Mouse (Mus musculus) hindbrain, embryonic 15.5 days (tissue): ENCODE data around the gene Txnrd3. TPM values are rescaled to one million over a fixed set of nuclear protein-coding genes. Genes with fewer than 3 reads are reported as not detected.

Source experiments
- ATAC-seq: fragments of 200-750 bp; cut with Nextera tagmentation; 2 replicates; pipeline ENCODE4 v1.8.0; 2017; ENCODE audit warnings: low read depth, moderate number of reproducible peaks, moderate TSS enrichment; ENCODE audit not compliant: low FRiP score
- H3K27ac ChIP-seq: fragments of 300-500 bp; sonication (generic); replicated peaks from 2 replicates; pipeline ENCODE4 v1.5.1; 2015; ENCODE audit warnings: mild to moderate bottlenecking, inconsistent platforms
- H3K27me3 ChIP-seq: fragments of 300-500 bp; sonication (generic); 2 replicates; pipeline ENCODE4 v1.6.1; 2015; ENCODE audit warnings: control low read depth, inconsistent platforms
- H3K36me3 ChIP-seq: fragments of 300-500 bp; sonication (generic); 2 replicates; pipeline ENCODE4 v1.6.1; 2015; ENCODE audit warnings: control low read depth, inconsistent platforms
- H3K4me1 ChIP-seq: fragments of 300-500 bp; sonication (generic); replicated peaks from 2 replicates; pipeline ENCODE4 v1.6.1; 2015; ENCODE audit warnings: control low read depth, inconsistent platforms
- H3K4me2 ChIP-seq: fragments of 300-500 bp; sonication (generic); 2 replicates; pipeline ENCODE4 v1.6.1; 2015; ENCODE audit warnings: moderate library complexity, mild to moderate bottlenecking, inconsistent platforms
- H3K4me3 ChIP-seq: fragments of 300-500 bp; sonication (generic); 2 replicates; pipeline ENCODE4 v1.5.1; 2015; ENCODE audit warnings: mild to moderate bottlenecking, inconsistent platforms
- H3K9ac ChIP-seq: fragments of 300-500 bp; sonication (generic); 2 replicates; pipeline ENCODE4 v1.6.1; 2015; ENCODE audit warnings: inconsistent platforms
- H3K9me3 ChIP-seq: fragments of 300-500 bp; sonication (generic); 2 replicates; pipeline ENCODE4 v1.6.1; 2016; ENCODE audit warnings: control low read depth, inconsistent platforms
- WGBS: fragments of 180-500 bp; shearing (Covaris S2); methylation state at CpG from one replicate; pipeline ENCODE4 v1.1.7; 2015; 5-methylcytosine and 5-hydroxymethylcytosine counted together
- polyA plus RNA-seq: library from polyadenylated mRNA; unstranded; fragments of >200 nt; fragmentation: Nextera tagmentation; extraction: Ambion mirVana; gene quantifications from 2 replicates; pipeline ENCODE4 v1.2.1, GENCODE M21; 2015

The Txnrd3 gene
- polyA plus RNA-seq, 1 experiment from 2014 or later: 16.5 TPM

- H3K4me1 ChIP-seq: no peaks in the 10 kb centered on the region
- H3K4me3 ChIP-seq: no peak overlapping the region
- no peaks in the 10 kb centered on the region for H3K27me3 ChIP-seq
- 0 out of 2 replicates have a peak, but pooled peaks cover 17% of the 10 kb centered on the region for H3K36me3 ChIP-seq
- no peak for ATAC-seq
- H3K9ac ChIP-seq: no peak overlapping the region
- no peak overlapping the region for H3K27ac ChIP-seq
- H3K4me2 ChIP-seq: no peak overlapping the region
- H3K9me3 ChIP-seq: no peaks in the 10 kb centered on the region
- 36% methylated on average over 7 of the region's 7 CpGs for WGBS
Observed at GRCm38 (mm10) chr6:89659692-89660423, 16.1 kb downstream of the Txnrd3 start.

DNA sequence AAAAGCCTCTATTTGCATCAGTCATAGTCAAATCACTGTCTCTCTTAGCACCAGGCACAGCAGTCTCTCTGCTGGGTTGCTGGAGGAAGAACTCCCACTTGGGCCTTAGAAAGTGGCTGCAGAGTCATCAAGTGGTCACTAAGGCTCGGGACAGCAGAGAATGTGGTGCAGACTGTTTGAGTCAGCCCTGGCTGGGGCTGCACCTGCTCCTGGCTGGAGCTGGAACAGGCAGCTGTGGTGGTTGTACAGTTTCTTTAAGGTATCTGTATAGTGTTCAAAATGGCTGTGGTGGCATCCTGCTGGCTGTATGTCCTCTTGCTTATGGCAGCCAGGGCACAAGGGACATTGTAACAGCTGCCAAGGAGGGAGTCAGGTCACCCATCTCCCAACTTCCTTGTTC is 16.7 kb downstream of the Txnrd3 start:
- WGBS: 69% methylated on average over 1 of the region's 1 CpGs
- no peak overlapping the region for H3K27ac ChIP-seq
- 0 out of 2 replicates have a peak, but pooled peaks cover 15% of the 10 kb centered on the region for H3K36me3 ChIP-seq
- H3K27me3 ChIP-seq: no peaks in the 10 kb centered on the region
- no peak for ATAC-seq
- H3K4me3 ChIP-seq: no peak overlapping the region
- H3K9ac ChIP-seq: no peak overlapping the region
- H3K4me1 ChIP-seq: no peaks in the 10 kb centered on the region
- H3K9me3 ChIP-seq: no peaks in the 10 kb centered on the region
- no peak overlapping the region for H3K4me2 ChIP-seq

GRCm38 (mm10) chr6:89662521-89662920 is 18.7 kb downstream of the Txnrd3 start:
- Histone ChIP-seq H3K27me3 (no peaks in the 10 kb centered on the region), H3K36me3 (0 out of 2 replicates have a peak, but pooled peaks cover 9% of the 10 kb centered on the region), H3K4me2 (no peak overlapping the region), H3K9me3 (no peaks in the 10 kb centered on the region), H3K9ac (no peak overlapping the region), H3K4me3 (no peak overlapping the region), H3K4me1 (no peaks in the 10 kb centered on the region), H3K27ac (no peak overlapping the region)
- WGBS: 81% methylated on average over 3 of the region's 3 CpGs
- ATAC-seq: no peak

DNA sequence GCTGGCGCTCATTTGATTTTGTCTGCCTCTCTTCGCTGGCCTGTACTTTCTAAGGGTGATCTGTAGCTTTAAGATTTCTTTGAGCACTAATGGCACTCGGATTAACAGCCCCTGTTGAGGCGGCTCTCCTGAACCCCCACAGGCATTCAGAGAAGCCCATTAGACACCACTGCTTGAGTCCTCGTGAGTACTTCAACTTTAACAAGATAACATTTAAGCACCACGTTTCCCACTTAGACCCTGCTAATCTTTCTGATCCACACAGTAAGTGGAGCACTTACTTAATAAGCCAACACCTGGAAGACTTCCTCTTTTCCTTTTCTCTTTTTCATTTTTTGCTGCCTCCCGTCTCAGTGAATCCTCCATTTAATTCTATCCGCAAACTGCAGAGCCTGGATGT is 21.4 kb downstream of the Txnrd3 start:
- Histone ChIP-seq H3K9me3 (no peaks in the 10 kb centered on the region), H3K4me2 (no peak overlapping the region), H3K36me3 (0 out of 2 replicates have a peak, but pooled peaks cover 9% of the 10 kb centered on the region), H3K9ac (no peak overlapping the region), H3K27me3 (no peaks in the 10 kb centered on the region), H3K27ac (no peak overlapping the region), H3K4me1 (no peaks in the 10 kb centered on the region), H3K4me3 (no peak overlapping the region)
- ATAC-seq: no peak
- 69% methylated on average over 8 of the region's 8 CpGs for WGBS

GRCm38 (mm10) chr6:89665667-89666066 is 21.9 kb downstream of the Txnrd3 start:
- Histone ChIP-seq H3K4me1 (no peaks in the 10 kb centered on the region), H3K27me3 (no peaks in the 10 kb centered on the region), H3K4me3 (no peak overlapping the region), H3K27ac (no peak overlapping the region), H3K9ac (no peak overlapping the region), H3K4me2 (no peak overlapping the region), H3K36me3 (0 out of 2 replicates have a peak, but pooled peaks cover 9% of the 10 kb centered on the region), H3K9me3 (no peaks in the 10 kb centered on the region)
- no peak for ATAC-seq
- WGBS: 85% methylated on average over 7 of the region's 7 CpGs

DNA sequence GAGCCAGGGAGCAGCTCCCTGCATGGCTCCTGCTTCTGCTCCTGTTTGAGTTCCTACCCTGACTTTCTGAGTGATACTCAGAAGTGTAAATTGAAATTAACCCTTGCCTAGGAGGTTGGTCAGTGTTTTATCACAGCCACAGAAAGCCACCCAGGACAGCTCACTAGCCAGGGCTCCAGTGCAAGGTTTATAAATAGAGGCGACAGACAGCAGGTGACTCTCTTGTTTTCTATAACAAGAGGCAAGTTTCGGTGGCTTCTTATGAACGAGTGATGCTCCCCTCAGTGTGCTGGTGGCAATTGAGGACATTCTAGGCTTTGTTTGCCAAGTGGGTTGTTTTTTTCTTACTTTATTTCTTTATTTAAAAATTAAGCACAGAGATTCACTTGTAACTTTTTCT is 23.2 kb downstream of the Txnrd3 start:
- Histone ChIP-seq H3K27ac (no peak overlapping the region), H3K9me3 (no peaks in the 10 kb centered on the region), H3K36me3 (0 out of 2 replicates have a peak, but pooled peaks cover 9% of the 10 kb centered on the region), H3K4me2 (no peak overlapping the region), H3K9ac (no peak overlapping the region), H3K27me3 (no peaks in the 10 kb centered on the region), H3K4me1 (no peaks in the 10 kb centered on the region), H3K4me3 (no peak overlapping the region)
- no peak for ATAC-seq
- 84% methylated on average over 3 of the region's 3 CpGs for WGBS

GRCm38 (mm10) chr6:89669556-89669955 is 25.8 kb downstream of the Txnrd3 start:
- no peaks in the 10 kb centered on the region for H3K27me3 ChIP-seq
- H3K4me2 ChIP-seq: no peak overlapping the region
- H3K4me1 ChIP-seq: 0 out of 2 replicates have a peak, but pooled peaks cover 9% of the 10 kb centered on the region
- ATAC-seq: no peak
- H3K36me3 ChIP-seq: no peaks in the 10 kb centered on the region
- H3K27ac ChIP-seq: no peak overlapping the region
- no peaks in the 10 kb centered on the region for H3K9me3 ChIP-seq
- WGBS: 84% methylated on average over 6 of the region's 6 CpGs
- H3K4me3 ChIP-seq: no peak overlapping the region
- H3K9ac ChIP-seq: no peak overlapping the region

DNA sequence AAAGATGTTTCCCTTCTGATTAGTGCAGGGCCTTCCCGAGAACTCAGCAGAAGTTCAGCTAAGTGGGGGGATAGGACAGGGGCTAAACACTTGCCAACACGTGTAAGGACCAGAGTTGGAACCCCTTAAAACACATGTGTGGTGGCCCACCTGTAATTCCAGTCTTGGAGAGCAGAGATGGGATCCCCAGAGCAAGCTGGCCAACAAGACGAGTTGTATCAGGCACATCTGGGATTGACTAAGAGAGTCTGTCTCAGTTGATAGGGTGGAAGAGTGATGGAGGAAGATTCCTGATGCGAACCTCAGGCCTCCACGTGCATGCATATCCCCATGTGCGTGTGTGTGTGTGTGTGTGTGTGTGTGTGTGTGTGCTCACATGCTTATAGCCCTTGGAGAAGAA is 27.6 kb downstream of the Txnrd3 start:
- no peak for ATAC-seq
- no peak overlapping the region for H3K27ac ChIP-seq
- H3K4me3 ChIP-seq: no peak overlapping the region
- H3K4me1 ChIP-seq: 0 out of 2 replicates have a peak, but pooled peaks cover 9% of the 10 kb centered on the region
- H3K36me3 ChIP-seq: no peaks in the 10 kb centered on the region
- H3K9me3 ChIP-seq: no peaks in the 10 kb centered on the region
- H3K4me2 ChIP-seq: no peak overlapping the region
- no peaks in the 10 kb centered on the region for H3K27me3 ChIP-seq
- H3K9ac ChIP-seq: no peak overlapping the region
- 80% methylated on average over 6 of the region's 6 CpGs for WGBS

- 0 out of 2 replicates have a peak, but pooled peaks cover 9% of the 10 kb centered on the region for H3K4me1 ChIP-seq
- no peak overlapping the region for H3K4me2 ChIP-seq
- ATAC-seq: no peak
- H3K27me3 ChIP-seq: no peaks in the 10 kb centered on the region
- 67% methylated on average over 7 of the region's 7 CpGs for WGBS
- H3K4me3 ChIP-seq: no peak overlapping the region
- H3K36me3 ChIP-seq: no peaks in the 10 kb centered on the region
- H3K9me3 ChIP-seq: no peaks in the 10 kb centered on the region
- no peak overlapping the region for H3K9ac ChIP-seq
- H3K27ac ChIP-seq: peak overlapping the region; percentile 21
Observed at GRCm38 (mm10) chr6:89672641-89673040, 28.9 kb downstream of the Txnrd3 start.

DNA sequence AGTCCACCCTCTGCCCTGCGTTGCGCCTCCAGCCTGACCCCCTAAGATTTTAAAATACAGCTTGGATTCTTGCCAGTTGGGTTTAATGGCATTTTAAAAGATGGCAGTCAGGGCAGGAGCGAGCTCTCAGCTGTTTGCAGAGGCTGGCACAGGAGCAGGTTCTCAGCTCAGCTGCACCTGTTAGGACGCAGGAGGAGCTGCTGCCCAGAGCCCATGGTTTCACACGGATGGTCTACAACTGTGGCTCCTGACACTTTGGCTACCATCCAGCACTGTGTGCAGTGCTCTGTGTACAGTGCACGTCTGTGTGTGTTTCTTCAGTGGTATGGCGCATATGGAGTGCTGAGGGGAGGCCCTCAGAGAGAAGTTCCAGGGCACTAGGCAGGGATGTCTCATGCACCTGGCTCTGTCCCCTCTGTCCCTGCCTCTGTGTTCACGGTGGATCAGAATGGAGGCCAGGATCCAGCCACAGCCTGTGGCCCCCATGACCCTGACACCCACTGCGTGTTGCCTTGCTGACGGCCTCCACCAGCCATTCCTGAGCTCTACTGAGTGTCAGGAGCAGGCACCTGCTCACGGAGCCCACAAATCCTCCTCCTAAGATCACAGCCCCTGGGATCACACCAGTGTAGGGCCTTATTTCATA is 29.5 kb downstream of the Txnrd3 start:
- no peak overlapping the region for H3K4me3 ChIP-seq
- no peaks in the 10 kb centered on the region for H3K27me3 ChIP-seq
- H3K27ac ChIP-seq: peak overlapping the region; percentile 21
- H3K9me3 ChIP-seq: no peaks in the 10 kb centered on the region
- WGBS: 74% methylated on average over 11 of the region's 11 CpGs
- H3K36me3 ChIP-seq: no peaks in the 10 kb centered on the region
- ATAC-seq: peak; percentile 83
- no peak overlapping the region for H3K9ac ChIP-seq
- H3K4me1 ChIP-seq: 0 out of 2 replicates have a peak, but pooled peaks cover 9% of the 10 kb centered on the region
- H3K4me2 ChIP-seq: no peak overlapping the region

GRCm38 (mm10) chr6:89678522-89678921 is 34.7 kb downstream of the Txnrd3 start:
- Histone ChIP-seq H3K27me3 (no peaks in the 10 kb centered on the region), H3K4me1 (peaks cover under 1% of the 10 kb centered on the region; the same call in 1 of the 2 replicates), H3K9me3 (no peaks in the 10 kb centered on the region), H3K27ac (no peak overlapping the region), H3K9ac (no peak overlapping the region), H3K4me2 (no peak overlapping the region), H3K4me3 (no peak overlapping the region), H3K36me3 (no peaks in the 10 kb centered on the region)
- peak; percentile 31; the same call in 1 of the 2 replicates for ATAC-seq
- 77% methylated on average over 4 of the region's 4 CpGs for WGBS

GRCm38 (mm10) chr6:89679291-89679835 is 35.6 kb downstream of the Txnrd3 start:
- H3K36me3 ChIP-seq: no peaks in the 10 kb centered on the region
- no peaks in the 10 kb centered on the region for H3K27me3 ChIP-seq
- H3K9ac ChIP-seq: no peak overlapping the region
- no peaks in the 10 kb centered on the region for H3K9me3 ChIP-seq
- no peak overlapping the region for H3K4me3 ChIP-seq
- WGBS: 21% methylated on average over 10 of the region's 10 CpGs
- peak; percentile 78; the same call in 1 of the 2 replicates for ATAC-seq
- no peak overlapping the region for H3K4me2 ChIP-seq
- H3K27ac ChIP-seq: no peak overlapping the region
- no peaks in the 10 kb centered on the region; the same call in 1 of the 2 replicates for H3K4me1 ChIP-seq
